16 mouse cellular contexts compared by ENCODE assay signal in the genomic region with DNA sequence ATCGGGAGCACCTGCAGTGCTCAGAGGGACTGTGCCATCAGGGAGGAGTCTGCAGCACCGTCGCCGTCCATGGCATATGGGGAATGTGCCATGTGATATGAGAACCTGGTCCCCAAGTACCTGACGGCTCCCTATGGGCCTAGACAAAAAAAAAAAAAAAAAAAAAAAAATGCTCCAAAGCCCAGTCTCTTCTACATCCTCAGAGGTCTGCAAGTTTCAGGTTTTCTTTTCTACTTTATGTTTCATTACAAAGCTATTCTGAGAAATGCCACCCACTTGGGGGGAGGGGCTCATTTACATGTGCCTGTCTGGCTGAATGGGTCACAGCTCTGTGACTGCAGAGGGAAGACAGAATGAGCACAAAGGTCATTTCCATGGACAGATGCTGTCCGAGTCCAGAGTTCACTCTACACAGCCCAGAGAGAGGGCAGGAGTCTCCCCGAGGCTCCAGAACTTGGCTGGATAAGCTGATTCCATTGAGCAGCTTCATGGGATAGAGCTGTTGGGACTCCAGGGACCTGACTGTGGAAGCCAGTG.
DNase-seq lines count a peak whose midpoint lies in the region; ATAC-seq and TF ChIP-seq lines count a peak whose summit lies in the region.
"Had no signal": no experiment of that assay in that cellular context is flagged by ENCODE, and none has a peak within 500 bp of the region (broad histone marks: within the 10 kb centered on the region; RNA-seq: fewer than 3 reads in every experiment).

No protein-coding gene starts in this region.

- DNase-seq in midbrain, embryonic 10.5 days (ENCODE audit: low spot score), result peak; percentile 24
- DNase-seq in liver, adult 2 months (ENCODE audit: extremely low read depth, low read depth, low spot score), result peak; percentile 91
- DNase-seq in thymus, adult 18-20 months, result no peak
- no peak for DNase-seq in spleen, postnatal 36 days (ENCODE audit: low spot score in 2 of 2)
- DNase-seq: adrenal gland, adult 2 months; cerebellum, postnatal 14 days; lung, postnatal 14 days; midbrain, embryonic 14.5 days had no signal

- TF ChIP-seq POLR2A in liver, adult 2 months (IDR thresholded peaks at IDR 0.05; ENCODE audit: extremely low read depth, insufficient read depth, low read length), result no peak

- H3K79me2 ChIP-seq in liver, adult 2 months (ENCODE audit: control insufficient read depth, insufficient read depth, low read length), result no peaks in the 10 kb centered on the region

- whole genome bisulfite sequencing in midbrain, embryonic 10.5 days, result 71% methylated on average over 7 of the region's 7 CpGs
- WGBS in midbrain, embryonic 13.5 days, result 58% methylated on average over 7 of the region's 7 CpGs
- 68% methylated on average over 7 of the region's 7 CpGs for WGBS in kidney, embryonic 14.5 days
- 35% methylated on average over 7 of the region's 7 CpGs for WGBS in liver, adult 2 months

- H3K4me3 ChIP-seq in midbrain, embryonic 10.5 days, result no peak overlapping the region
- no peak overlapping the region for H3K4me3 ChIP-seq in midbrain, embryonic 13.5 days (replicated peaks)
- H3K4me3 ChIP-seq in kidney, embryonic 14.5 days (ENCODE audit: low read length), result no peak overlapping the region
- H3K4me3 ChIP-seq in liver, adult 2 months (ENCODE audit: insufficient read depth, low read depth, low read length), result no peak overlapping the region
- H3K4me3 ChIP-seq: forebrain, embryonic 15.5 days; heart, embryonic 15.5 days; limb, embryonic 12.5 days had no signal

- no peaks in the 10 kb centered on the region for H3K9me3 ChIP-seq in midbrain, embryonic 10.5 days (replicated peaks)
- no peaks in the 10 kb centered on the region for H3K9me3 ChIP-seq in midbrain, embryonic 13.5 days
- H3K9me3 ChIP-seq in kidney, embryonic 14.5 days (ENCODE audit: control insufficient read depth, low read length), result no peaks in the 10 kb centered on the region
- H3K9me3 ChIP-seq: forebrain, embryonic 15.5 days; heart, embryonic 15.5 days; limb, embryonic 12.5 days had no signal

- H3K27me3 ChIP-seq in midbrain, embryonic 10.5 days (ENCODE audit: low read depth, poor library complexity, severe bottlenecking), result no peaks in the 10 kb centered on the region
- no peaks in the 10 kb centered on the region for H3K27me3 ChIP-seq in midbrain, embryonic 13.5 days
- H3K27me3 ChIP-seq in kidney, embryonic 14.5 days (ENCODE audit: control insufficient read depth, insufficient read depth, low read length), result no peaks in the 10 kb centered on the region
- no peaks in the 10 kb centered on the region for H3K27me3 ChIP-seq in liver, adult 2 months (ENCODE audit: control insufficient read depth, insufficient read depth, low read length)
- H3K27me3 ChIP-seq: forebrain, embryonic 15.5 days; heart, embryonic 15.5 days; limb, embryonic 12.5 days had no signal

- peaks cover 52% of the 10 kb centered on the region for H3K4me1 ChIP-seq in midbrain, embryonic 10.5 days
- peaks cover 39% of the 10 kb centered on the region for H3K4me1 ChIP-seq in midbrain, embryonic 13.5 days (replicated peaks)
- H3K4me1 ChIP-seq in kidney, embryonic 14.5 days (ENCODE audit: control insufficient read depth, insufficient read depth, low read length), result no peaks in the 10 kb centered on the region
- peaks cover 7% of the 10 kb centered on the region; the same call in 1 of the 2 replicates for H3K4me1 ChIP-seq in liver, adult 2 months (ENCODE audit: control insufficient read depth, insufficient read depth, low read length)
- H3K4me1 ChIP-seq: heart, embryonic 15.5 days had no signal

- H3K27ac ChIP-seq in midbrain, embryonic 10.5 days (replicated peaks), result peak overlapping the region; percentile 66; the same call in 1 of the 2 replicates
- H3K27ac ChIP-seq in midbrain, embryonic 13.5 days, result no peak overlapping the region
- no peak overlapping the region for H3K27ac ChIP-seq in kidney, embryonic 14.5 days (ENCODE audit: low read depth, low read length)
- no peak overlapping the region; the same call in 1 of the 2 replicates for H3K27ac ChIP-seq in liver, adult 2 months (replicated peaks; ENCODE audit: insufficient read depth, low read depth, low read length)
- H3K27ac ChIP-seq: forebrain, embryonic 15.5 days; heart, embryonic 15.5 days; limb, embryonic 12.5 days had no signal

- no peaks in the 10 kb centered on the region for H3K36me3 ChIP-seq in midbrain, embryonic 10.5 days
- H3K36me3 ChIP-seq in midbrain, embryonic 13.5 days, result no peaks in the 10 kb centered on the region
- no peaks in the 10 kb centered on the region for H3K36me3 ChIP-seq in kidney, embryonic 14.5 days (ENCODE audit: control insufficient read depth, insufficient read depth, low read length)
- H3K36me3 ChIP-seq in liver, adult 2 months (ENCODE audit: control insufficient read depth, insufficient read depth, low read length), result no peaks in the 10 kb centered on the region
- H3K36me3 ChIP-seq: forebrain, embryonic 15.5 days; heart, embryonic 15.5 days; limb, embryonic 12.5 days had no signal

- no peak overlapping the region for H3K9ac ChIP-seq in midbrain, embryonic 13.5 days (replicated peaks)
- H3K9ac ChIP-seq in kidney, embryonic 14.5 days (ENCODE audit: low read depth, low read length), result no peak overlapping the region
- H3K9ac ChIP-seq in liver, adult 2 months (ENCODE audit: low read depth, low read length), result no peak overlapping the region
- H3K9ac ChIP-seq: forebrain, embryonic 15.5 days; heart, embryonic 15.5 days; limb, embryonic 12.5 days had no signal

- no peak for ATAC-seq in midbrain, embryonic 13.5 days
- ATAC-seq in kidney, embryonic 14.5 days (ENCODE audit: low FRiP score, low TSS enrichment), result peak; percentile 48; the same call in 1 of the 2 replicates
- no peak for ATAC-seq in frontal cortex, adult (ENCODE audit: low TSS enrichment)
- ATAC-seq: CD4-positive, CD25-positive, alpha-beta regulatory T cell, adult 4 months; forebrain, embryonic 15.5 days; inflammation-experienced regulatory T-cells, adult 6 months had no signal

- H3K4me2 ChIP-seq in midbrain, embryonic 13.5 days (replicated peaks), result no peak overlapping the region
- no peak overlapping the region for H3K4me2 ChIP-seq in kidney, embryonic 14.5 days (replicated peaks; ENCODE audit: low read depth, low read length)
- H3K4me2 ChIP-seq: forebrain, embryonic 15.5 days; heart, embryonic 15.5 days; limb, embryonic 12.5 days had no signal

- TF ChIP-seq CTCF in liver, adult 2 months (IDR thresholded peaks at IDR 0.05; ENCODE audit: low read depth, low read length), result no peak

Comparison
In these comparisons a context has a peak if more than half of its experiments do, and no peak if none do; other contexts are left out.
1. DNase-seq: peak in midbrain, embryonic 10.5 days (single experiment) and liver, adult 2 months (single experiment); none in thymus, adult 18-20 months (0 of 2) and spleen, postnatal 36 days (0 of 2).